Mouse (Mus musculus) cerebellum, postnatal 10 days (tissue): ENCODE data around the gene Ttc4.
A peak's percentile ranks its signal among the peaks of the same experiment; 100 is the strongest.

ENCODE experiments used
- DNase-seq, 2 experiments: peaks; one replicate each; pipeline ENCODE4 v3.0.0; 2021; ENCODE audit warnings: mixed read lengths in 2 of 2

The Ttc4 gene

DNA sequence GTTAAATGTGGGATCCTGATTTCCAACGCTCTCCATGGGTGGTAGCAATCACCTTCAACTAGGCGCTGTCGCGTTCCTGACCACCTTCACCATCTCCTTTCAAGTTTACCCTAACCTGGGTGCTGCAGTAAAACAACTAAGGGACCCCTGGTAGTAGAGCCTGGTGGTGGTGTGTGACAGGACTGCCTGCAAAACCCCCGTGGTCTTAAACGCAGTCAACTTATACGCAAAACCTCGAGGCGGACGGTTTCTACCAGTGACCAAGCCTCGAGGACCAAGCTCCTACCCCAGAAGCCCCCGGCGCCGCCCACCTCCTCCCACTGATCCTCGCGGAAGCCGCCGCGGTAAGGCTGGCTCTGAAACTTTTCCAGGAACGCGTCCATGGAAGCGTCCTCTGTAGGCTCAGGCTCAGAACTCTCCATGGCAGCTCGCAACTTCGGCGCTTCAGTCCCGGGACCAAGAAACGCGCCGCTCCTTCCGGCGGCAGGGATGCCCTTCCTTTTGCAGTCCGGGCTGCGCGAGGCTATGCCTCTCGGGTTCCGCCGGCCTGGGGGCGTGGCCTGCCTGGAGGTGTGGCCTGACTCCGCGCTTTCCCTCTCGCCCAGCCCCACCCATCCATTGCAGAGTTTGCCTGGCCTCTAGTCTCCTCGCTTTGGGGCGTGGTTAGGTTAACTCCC, at the start of gene Ttc4:
TSS of gene Ttc4 (minus strand) at position 503 of the 677 bp plus-strand sequence.
- peak; percentile 95 for DNase-seq

DNA sequence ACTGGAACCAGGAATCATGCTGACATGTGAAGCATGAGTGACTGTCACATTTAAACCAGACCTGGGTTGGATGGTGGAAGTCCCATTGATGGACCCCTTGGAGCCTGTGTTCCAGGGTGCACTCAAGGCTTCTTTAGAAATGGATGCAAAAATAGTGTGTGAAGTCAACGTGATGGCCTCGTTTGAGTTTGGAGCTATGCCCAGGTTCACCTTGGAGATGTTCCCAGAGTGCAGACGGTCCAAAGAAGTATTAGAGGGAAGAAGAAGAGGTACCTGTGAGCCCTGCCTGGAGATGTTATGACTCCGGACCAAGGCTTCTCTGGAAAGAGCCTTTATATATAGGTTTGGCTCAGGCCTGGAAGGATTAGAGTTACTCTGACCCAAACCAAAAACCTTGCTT, 41.9 kb upstream of the Ttc4 start:
- DNase-seq, result peak; percentile 70 to 74

DNA sequence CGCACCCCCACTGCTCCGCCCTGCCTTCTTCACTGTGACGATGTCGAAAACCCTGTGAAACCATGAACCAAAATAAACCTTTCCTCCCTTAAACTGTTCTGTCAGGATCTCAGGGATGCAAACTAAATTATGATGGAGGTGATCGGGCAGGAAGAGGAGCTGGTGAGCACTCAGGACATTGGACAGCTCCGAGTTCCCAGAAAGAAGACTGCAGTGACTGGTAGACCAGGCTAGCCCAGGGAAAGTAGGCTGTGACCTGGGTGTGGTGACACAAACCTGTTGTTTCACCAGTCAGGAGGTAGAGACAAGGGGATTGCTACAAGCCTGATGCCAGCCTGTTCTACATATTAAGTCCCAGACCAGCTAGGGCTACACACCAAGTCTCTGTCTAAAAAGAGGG, 34.9 kb upstream of the Ttc4 start:
- DNase-seq, result no peak

DNA sequence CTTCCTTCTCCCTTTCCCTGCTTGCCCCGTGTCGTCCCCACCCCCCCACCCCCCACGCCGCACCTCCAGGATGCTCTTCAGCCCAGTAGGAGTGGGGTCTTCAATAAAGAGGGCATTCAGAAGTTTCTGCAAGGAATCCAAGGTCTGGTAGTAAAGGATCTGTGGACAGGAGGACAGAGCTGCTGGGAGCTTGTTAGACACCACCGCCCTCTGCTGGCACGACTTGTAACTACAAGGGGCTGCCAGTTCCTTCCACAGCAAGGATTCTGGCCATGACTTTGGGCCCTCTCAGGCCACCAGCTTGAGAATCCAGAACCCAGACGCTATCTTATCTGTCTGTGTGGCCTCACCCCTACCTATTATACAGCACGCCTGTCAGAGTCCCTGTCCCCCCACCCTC, 29.7 kb upstream of the Ttc4 start:
- peak; percentile 95 to 97 for DNase-seq

DNA sequence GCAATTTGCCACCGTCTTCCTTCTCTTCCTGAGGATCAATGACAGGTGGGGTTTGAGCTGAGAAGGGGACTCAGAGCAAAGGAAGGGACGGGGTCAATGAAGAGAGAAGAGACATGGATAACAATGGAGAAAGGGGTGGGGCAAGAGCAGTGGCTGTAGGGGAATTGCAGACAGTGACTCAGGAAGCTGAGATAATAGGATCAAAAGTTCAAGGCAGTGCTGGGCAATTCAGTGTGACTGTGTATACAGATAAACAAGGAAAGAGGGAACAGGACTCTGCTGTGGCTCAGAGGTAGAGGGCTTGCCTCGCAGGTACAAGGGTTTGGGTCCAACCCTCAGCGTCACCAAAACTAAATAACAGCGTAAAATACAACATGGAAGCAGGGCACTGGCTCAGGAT, 29.2 kb upstream of the Ttc4 start:
- DNase-seq, result no peak

DNA sequence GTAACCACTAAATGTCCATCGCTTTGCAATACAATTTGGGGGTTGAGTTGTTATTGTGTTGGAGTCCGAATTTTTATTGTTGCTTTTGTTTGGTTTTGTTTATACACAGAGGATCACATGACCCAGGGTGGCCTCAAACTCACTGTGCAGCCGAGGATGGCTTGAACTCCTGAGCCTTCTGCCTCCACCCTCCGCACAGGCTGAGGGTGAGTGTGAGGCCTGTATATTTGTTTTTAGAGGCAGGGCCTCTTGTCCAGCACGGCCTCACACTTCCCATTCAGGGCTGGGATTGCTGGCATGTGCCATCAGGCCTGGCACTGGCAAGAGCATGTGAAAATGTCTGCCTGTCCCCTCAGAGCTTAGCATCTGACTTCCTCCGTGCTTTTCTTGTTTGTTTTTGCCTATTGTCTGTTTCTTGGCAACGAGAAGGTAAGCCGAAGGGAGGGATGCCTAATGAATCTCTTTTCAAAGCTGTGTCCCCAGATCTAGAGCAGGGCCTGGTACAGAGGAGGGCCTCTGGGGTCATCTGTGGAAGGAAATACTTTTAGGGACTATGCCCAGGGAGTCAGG, 26.4 kb upstream of the Ttc4 start:
- peak; percentile 54 for DNase-seq

DNA sequence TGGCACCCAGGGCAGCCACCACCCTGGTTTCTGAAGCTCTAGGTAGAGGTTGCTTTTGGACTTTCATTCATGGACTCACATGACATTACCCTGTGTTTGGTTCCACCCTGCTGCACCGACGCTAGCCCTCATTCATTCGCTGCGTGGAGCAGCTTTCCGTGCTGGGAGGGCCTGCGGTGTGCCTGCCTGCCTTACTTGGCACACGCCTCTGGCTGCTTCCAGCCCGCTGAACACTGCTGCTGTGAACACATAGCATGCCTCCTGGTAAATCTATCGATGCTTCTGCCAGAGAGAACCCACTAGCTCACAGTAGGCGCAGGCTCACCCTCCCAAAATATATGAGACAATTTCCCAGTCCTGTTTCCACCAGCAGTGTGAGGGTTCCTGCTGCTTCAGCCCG, 25.7 kb upstream of the Ttc4 start:
- DNase-seq, result peak; percentile 81 to 89

DNA sequence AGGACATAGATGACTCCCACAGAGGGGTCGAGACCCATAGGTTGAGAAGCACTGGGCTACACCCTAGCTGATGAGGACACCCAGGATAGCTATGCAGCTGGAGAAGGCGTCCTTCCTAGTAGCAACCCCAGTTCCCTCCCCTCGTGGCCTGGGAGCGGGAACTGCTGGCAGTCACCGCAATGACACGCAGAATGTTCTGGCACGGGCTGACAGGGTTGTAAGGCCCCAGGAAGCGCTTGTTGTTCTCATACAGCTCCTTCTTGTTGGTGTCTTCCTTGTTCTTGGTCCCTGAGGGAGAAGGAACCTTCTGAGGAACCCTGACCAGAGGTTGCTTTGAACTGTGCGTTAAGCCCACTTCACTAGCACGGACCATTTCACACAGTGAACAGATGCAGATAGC, 25.2 kb upstream of the Ttc4 start:
- DNase-seq, result peak; percentile 59

DNA sequence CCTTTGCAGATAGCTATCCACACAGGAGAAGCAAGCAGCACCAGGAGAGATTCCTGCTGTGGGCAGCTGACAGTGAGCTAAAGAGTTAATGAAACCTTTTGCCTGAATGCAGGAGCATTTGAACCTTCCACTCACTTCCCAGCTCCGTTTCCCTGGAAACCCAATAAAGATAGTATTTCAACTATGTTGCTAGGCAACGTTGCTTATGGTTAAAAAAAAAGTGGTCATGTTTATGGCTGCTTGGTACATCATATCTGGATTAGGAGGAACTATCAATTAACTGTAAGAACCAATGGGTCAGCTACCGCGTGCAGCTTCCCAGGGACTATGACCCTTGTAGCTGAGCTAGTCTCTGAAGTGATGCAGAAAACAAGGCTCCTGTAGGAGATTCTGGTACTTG, 22.1 kb upstream of the Ttc4 start:
- no peak for DNase-seq

DNA sequence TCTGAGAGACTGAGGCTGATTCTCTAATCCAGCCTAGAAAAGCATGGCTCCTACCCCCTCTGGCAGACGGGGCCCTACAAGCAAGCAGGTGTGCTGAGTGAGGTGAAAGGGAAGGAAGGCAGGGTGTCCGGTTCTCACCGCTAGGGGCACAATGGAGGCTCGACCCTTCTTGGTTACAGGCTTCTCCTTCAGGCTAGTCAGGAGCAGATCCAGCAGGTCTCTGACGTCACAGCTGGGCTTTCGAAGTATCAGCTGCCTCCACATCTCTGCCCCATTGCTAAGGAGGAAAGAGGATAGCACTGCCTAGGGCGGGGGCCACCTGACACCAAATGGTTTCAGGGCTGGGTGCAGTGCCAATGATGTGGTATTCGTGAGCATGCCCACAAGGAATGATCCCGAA, 21.2 kb upstream of the Ttc4 start:
- DNase-seq, result peak; percentile 56 to 66

DNA sequence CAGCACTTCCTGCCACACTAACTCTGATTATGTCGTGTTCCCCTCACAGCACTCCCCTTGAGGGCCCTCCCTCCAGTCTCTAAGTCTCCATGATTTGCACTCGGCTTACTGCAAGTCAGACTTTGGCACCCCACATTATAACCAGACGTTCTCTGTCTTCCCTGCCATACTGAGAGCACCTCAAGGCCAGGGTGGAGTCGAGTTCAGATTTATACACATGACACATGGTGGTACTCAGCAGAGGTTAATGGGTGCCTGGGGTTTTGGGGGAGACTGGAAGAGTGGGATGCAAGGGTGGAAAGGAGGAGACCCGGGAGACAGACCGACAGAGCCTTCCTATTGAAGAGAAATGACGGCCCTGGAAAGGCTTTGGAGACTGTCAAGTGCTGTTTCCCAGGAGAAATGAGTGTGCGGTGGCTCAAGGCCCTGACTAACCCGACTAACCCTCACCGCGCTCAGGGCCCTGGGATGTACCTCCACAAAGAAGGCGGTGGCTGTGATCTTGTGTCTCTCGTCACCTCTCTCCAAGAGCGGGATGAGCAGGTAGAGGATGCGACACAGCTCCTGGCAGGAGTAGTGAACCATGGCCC, 15.2 kb upstream of the Ttc4 start:
- DNase-seq, result no peak

DNA sequence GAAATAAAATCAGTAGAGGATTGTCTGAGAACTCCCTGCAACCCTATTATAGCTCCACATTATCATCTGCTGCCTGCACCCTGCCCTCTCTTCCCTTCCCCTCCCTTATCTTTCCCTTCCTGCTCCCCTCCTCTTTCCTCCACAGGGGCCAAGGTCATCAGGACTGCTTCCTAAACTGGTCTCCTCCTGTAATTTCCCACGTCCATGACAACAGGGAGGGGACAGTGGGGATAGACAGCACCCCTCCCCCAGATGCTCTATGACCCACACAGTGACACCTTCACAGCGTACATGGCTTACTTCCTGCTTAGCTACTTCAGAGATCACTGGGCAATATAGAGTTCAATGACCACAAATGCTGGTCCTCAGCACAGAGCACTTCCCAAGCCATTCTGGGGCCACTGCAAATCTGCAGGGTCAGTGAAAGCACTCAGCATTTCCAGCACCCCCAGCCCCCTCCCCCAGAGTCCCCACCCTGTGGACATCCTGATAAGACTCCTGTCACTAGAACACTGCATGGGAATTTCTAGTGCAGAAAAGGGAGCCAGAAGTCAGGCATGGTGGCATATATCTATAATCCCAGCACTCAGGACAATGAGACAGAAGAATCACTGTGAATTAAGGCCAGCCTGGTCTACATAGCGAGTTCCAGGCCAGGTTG, 10.0 kb upstream of the Ttc4 start:
- DNase-seq, result no peak

DNA sequence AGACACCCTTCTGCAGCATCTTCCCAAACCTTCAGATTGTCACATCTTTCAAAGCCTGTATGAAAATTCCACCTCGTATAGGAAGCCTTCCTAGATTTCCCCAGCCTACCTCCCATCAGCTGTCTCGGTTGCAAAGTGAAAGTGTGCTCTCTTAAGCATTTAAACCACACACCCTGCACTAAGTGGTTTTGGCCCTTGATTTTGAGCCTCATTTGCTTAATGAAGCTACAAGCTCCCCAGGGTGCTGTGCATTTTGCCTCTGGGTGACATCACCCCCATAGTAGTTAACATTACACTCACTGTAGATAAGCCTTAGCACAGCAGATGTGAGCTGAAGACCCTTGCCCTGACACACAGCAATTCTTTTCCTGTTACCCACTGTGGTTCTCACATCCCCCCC, 2.2 kb upstream of the Ttc4 start:
- no peak for DNase-seq

DNA sequence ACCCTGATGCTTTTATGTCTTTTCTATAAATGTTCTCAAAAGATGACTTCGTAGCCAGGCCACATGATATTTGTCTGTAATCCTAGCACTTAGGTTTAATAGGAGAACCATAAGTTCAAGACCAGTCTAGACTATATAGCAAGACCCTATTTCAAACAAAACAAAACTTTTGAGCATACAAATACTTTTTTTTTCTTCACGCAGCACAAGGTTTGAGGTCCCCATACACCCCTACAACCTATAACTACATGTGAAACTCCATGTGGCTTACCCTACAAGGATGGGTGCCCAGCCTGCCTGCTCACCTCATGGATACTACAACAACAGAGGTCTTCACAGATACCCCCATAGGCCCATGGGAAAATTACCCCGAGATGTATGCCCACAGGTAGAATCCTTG, 408 bp upstream of the Ttc4 start:
- no peak for DNase-seq

DNA sequence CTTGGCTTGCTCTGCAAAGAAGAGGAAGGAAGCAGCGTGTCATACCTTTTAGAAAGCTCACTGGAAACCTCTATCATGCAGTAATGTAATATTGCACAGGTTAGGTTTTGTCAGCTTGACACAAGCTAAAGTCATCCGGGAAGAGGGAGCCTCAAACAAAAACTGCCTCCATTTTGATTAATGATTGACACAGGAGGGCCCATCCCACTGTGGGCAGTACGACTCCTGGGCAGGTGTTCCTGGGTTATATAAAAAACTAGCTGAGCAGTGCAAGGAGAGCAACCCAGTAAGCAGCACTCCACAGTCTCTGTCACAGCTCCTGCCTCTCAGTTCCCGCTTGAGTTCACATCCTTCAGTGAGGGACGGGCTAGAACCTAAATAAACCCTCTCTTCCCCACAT, 2.0 kb downstream of the Ttc4 start:
- no peak for DNase-seq

DNA sequence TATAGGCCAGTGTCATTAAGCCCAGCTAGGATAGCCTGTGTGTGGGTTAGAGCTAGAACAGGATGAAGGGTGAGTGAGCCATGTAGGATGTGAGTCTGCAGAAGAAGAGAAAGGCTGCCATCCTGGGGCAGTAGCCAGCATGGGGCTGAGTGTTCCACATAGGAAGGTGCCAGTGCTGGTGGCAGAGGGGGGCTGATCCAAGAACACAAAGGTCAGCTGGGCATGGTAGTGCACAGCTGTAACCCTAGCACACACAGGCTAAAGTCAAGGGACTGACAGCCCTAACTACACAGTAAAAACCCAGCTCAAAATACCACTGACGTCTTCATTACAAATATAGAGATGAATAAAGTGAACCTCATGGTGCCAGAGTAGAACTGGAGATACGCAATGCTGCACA, 12.2 kb downstream of the Ttc4 start:
- DNase-seq, result no peak

DNA sequence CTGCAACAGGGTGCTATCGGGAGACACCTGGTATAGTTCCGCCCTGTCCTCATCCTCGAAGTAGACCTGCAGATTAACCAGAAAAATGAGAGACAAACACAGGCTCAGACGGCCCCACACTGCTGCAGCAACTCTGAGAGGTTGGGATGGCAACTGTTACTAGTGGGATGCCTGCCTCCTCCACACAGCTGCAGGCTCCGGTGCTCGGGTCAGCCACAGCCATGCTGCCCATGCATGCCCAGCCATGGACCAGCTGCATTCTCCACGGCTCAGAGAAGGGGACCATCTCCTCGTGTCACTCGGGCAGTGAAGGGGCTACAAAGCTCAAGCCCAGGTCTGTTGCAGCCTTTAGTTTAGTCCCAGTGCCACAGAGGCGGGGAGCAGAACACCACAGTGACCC, 13.1 kb downstream of the Ttc4 start:
- no peak for DNase-seq

DNA sequence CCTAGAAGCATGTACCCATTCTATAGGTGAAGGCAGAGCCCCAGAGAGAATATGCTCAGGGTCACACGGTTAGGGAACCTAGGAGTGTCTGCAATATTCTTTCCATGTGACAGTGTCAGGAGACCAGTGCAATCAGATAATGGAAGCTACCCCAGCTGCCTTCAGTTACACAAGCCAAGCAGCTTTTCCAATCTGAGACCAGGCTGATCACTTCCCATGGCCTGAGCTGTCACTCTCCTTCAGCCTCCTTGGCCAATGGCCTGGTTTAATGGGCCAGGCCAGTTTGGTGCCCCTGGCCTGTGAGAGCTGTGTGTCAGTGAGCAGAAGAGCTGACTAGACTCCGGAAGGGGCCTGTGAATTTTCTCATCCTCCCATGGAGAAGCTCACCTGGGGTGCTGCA, 13.5 kb downstream of the Ttc4 start:
- no peak for DNase-seq

DNA sequence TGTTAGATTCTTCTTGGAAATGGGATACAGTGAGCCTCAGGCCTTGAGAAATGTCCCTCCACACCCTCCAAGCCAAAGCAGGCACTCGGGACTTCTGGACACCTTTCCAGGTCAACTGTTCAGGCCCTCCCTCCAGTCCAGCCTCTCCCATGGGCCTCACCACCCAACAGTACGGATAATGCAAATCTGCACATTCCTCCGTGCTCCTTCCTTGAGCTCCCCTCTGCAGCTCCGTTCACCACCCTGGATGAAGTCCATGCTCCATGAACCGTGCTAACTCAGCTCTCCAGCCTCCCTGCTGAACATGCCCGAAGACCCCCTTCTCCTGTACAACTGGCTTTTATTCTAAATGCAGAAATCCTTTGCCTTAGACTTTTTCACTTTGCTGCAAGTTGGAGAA, 14.0 kb downstream of the Ttc4 start:
- no peak for DNase-seq

DNA sequence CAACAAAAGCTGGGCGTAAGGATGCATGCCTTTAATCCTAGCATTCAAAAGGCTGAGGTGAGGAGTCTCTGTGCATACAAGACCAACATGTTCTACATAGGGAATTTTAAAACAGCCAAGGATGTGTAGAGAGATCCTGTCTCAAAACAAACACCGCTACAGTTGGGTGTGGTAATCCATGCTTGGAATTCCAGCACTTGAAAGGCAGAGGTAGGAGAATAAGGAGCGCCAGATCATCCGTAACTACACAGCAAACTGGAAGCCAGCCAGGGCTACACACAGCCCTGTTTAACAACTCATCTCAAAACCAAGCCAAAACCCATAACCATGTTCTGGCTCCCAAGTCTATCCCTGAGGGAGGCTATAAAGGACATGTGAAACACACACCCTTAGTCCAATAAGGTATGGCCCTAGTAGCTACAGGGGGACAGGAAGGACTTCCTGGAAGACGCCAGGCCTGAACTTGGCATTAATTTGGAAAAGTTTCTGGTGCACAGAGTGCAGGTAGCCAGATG, 14.7 kb downstream of the Ttc4 start:
- no peak for DNase-seq

DNA sequence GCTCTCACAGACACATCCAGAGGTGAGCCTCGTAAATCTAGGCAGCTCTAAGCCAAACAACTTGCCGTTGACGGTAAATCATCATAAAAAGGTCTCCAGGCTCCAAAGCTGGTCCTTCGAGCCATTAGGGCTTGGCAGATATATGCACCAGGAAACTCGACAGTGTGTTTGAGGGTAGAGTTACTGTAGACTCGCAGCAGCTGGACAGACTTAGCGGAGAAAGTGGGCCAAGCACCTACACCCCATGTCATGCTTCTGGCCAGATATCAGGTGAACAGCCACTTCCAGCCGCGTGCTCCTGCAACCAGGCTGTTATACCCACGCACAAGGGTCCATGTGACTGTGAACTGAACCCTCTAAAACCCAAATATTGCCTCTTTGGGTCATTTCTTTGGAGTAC, 23.1 kb downstream of the Ttc4 start:
- DNase-seq, result no peak

DNA sequence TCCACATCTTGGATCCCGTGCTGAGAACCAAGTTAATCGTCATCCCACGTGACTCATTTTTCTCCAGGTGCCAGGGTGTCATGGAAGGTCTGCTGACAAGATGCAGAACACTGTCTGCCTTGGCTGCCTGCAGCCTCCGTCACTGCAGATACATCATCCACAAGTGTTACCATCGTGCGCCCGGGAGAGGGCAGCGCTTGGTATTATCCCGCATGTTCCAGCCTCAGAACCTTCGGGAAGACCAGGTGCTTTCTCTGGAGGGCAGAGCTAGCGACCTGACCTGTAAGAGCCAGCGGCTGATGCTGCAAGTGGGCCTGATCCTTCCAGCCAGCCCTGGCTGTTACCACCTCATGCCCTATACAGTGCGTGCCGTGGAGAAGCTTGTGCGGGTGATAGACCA, 25.7 kb downstream of the Ttc4 start:
- DNase-seq, result no peak

DNA sequence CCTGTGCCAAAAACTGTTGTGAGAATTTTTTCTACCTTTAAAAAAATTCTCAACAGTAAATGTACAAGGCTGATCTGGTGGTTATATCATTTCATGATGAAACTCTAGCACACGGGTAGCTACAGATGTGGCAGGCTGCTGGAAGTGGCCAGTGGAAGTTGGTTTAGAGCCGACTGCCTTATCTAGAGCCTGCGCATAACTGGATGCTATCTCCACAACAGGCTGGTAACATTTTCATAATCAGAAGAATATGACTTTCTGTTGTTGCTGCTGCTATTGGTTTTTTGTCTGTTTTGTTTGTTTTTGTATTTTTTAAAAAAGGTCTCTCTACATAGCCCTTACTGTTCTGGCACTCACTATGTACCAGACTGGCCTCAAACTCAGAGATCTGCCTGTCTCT, 26.2 kb downstream of the Ttc4 start:
- no peak for DNase-seq
